Comparison of ENCODE assay signal across 8 mouse cellular contexts in the genomic region with DNA sequence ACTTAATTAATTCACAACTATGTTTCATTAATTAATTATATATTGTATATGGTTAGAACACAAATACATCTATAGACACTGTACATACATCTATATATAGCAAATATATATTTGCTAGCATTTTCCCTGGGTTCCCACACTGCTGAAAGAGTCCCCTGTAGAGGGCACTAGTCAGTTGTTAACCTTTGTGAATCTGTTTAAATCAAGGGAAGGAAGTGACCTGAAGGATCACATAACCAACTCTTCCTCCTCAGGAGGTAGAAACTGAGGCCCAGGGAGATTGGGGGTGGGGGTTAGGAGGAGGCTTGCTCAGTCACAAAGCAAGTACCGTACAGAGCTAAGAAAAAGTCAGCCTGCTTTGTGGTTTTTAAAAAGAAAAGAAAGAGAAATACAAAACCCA.
A peak's percentile ranks its signal among the peaks of the same experiment; 100 is the strongest.
DNase-seq lines count a peak whose midpoint lies in the region; ATAC-seq and TF ChIP-seq lines count a peak whose summit lies in the region.

No protein-coding gene starts in this region.

- no peak for TF ChIP-seq POLR2A in brain, embryonic 14.5 days (IDR thresholded peaks at IDR 0.05; ENCODE audit: borderline replicate concordance, extremely low read depth, insufficient read depth, insufficient read length, poor library complexity, severe bottlenecking)

- peak; percentile 29 for DNase-seq in heart, postnatal 0 days (ENCODE audit: low spot score)
- DNase-seq in brain, embryonic 14.5 days (ENCODE audit: low read depth): peak; percentile 46
- peak; percentile 62 for DNase-seq in kidney, postnatal 0 days (ENCODE audit: low spot score)
- DNase-seq in retina, adult 2 months (ENCODE audit: low read depth, low spot score): peak; percentile 8
- DNase-seq in urinary bladder, postnatal 4 days (ENCODE audit: low spot score in 2 of 2): no peak
- no peak for DNase-seq in urinary bladder, postnatal 25 days (ENCODE audit: low spot score)

- no peaks in the 10 kb centered on the region for H3K27me3 ChIP-seq in heart, postnatal 0 days (ENCODE audit: control insufficient read depth, insufficient read depth, low read length)
- H3K27me3 ChIP-seq in heart, embryonic 12.5 days (replicated peaks): no peaks in the 10 kb centered on the region
- H3K27me3 ChIP-seq in kidney, postnatal 0 days (ENCODE audit: insufficient read depth, low read length): no peaks in the 10 kb centered on the region

- H3K4me1 ChIP-seq in heart, postnatal 0 days (ENCODE audit: control insufficient read depth, insufficient read depth): no peaks in the 10 kb centered on the region
- H3K4me1 ChIP-seq in heart, embryonic 12.5 days (replicated peaks): peaks cover 5% of the 10 kb centered on the region; the same call in 1 of the 2 replicates
- H3K4me1 ChIP-seq in kidney, postnatal 0 days (replicated peaks; ENCODE audit: insufficient read depth, low read length): no peaks in the 10 kb centered on the region

- H3K27ac ChIP-seq in heart, postnatal 0 days (ENCODE audit: low read depth): no peak overlapping the region
- no peak overlapping the region for H3K27ac ChIP-seq in heart, embryonic 12.5 days (ENCODE audit: poor library complexity, severe bottlenecking)
- no peak overlapping the region for H3K27ac ChIP-seq in kidney, postnatal 0 days

- H3K4me2 ChIP-seq in heart, postnatal 0 days (ENCODE audit: low read depth, low read length): no peak overlapping the region
- no peak overlapping the region for H3K4me2 ChIP-seq in heart, embryonic 12.5 days
- H3K4me2 ChIP-seq in kidney, postnatal 0 days (ENCODE audit: low read length): no peak overlapping the region

- H3K36me3 ChIP-seq in heart, postnatal 0 days (replicated peaks; ENCODE audit: control insufficient read depth, insufficient read depth, low read length): no peaks in the 10 kb centered on the region
- no peaks in the 10 kb centered on the region for H3K36me3 ChIP-seq in heart, embryonic 12.5 days
- H3K36me3 ChIP-seq in kidney, postnatal 0 days (ENCODE audit: insufficient read depth, low read length): no peaks in the 10 kb centered on the region

- no peak for ATAC-seq in heart, postnatal 0 days (ENCODE audit: insufficient read depth, low read depth)
- no peak for ATAC-seq in heart, embryonic 12.5 days (ENCODE audit: insufficient number of reproducible peaks, low FRiP score)
- peak; percentile 84 for ATAC-seq in CD4-positive, CD25-positive, alpha-beta regulatory T cell, adult 4 months
- ATAC-seq in kidney, postnatal 0 days (replicated peaks; ENCODE audit: low FRiP score, low read depth): no peak

- TF ChIP-seq CTCF in heart, postnatal 0 days (IDR thresholded peaks at IDR 0.05; ENCODE audit: low read depth): peak; percentile 52
- TF ChIP-seq CTCF in brain, embryonic 14.5 days (IDR thresholded peaks at IDR 0.05; ENCODE audit: borderline replicate concordance, extremely low read depth, insufficient read depth, insufficient read length): peak; percentile 30; the same call in 1 of the 2 replicates
- TF ChIP-seq CTCF in kidney, postnatal 0 days (IDR thresholded peaks at IDR 0.05; ENCODE audit: low read depth): peak; percentile 67

- WGBS in heart, postnatal 0 days: 47% methylated on average over 1 of the region's 1 CpGs
- 44% methylated on average over 1 of the region's 1 CpGs for WGBS in heart, embryonic 12.5 days
- 35% methylated on average over 1 of the region's 1 CpGs for WGBS in kidney, postnatal 0 days

- no peak overlapping the region for H3K9ac ChIP-seq in heart, postnatal 0 days (replicated peaks; ENCODE audit: low read depth, low read length)
- H3K9ac ChIP-seq in heart, embryonic 12.5 days: no peak overlapping the region
- no peak overlapping the region for H3K9ac ChIP-seq in kidney, postnatal 0 days (ENCODE audit: low read depth, low read length)

- H3K4me3 ChIP-seq in heart, postnatal 0 days (ENCODE audit: low read depth, low read length): no peak overlapping the region
- no peak overlapping the region for H3K4me3 ChIP-seq in heart, embryonic 12.5 days
- no peak overlapping the region for H3K4me3 ChIP-seq in kidney, postnatal 0 days (replicated peaks; ENCODE audit: low read depth, low read length)

- H3K9me3 ChIP-seq in heart, postnatal 0 days (replicated peaks; ENCODE audit: control insufficient read depth, low read length): no peaks in the 10 kb centered on the region
- H3K9me3 ChIP-seq in heart, embryonic 12.5 days (replicated peaks): no peaks in the 10 kb centered on the region
- no peaks in the 10 kb centered on the region for H3K9me3 ChIP-seq in kidney, postnatal 0 days (replicated peaks; ENCODE audit: low read length)

- no peak for TF ChIP-seq EP300 in heart, postnatal 0 days (IDR thresholded peaks at IDR 0.05; ENCODE audit: low read depth)

Comparison
In these comparisons a context has a peak if more than half of its experiments do, and no peak if none do; other contexts are left out.
1. DNase-seq: peak in heart, postnatal 0 days (single experiment), brain, embryonic 14.5 days (single experiment), kidney, postnatal 0 days (single experiment) and retina, adult 2 months (single experiment); none in urinary bladder, postnatal 4 days (0 of 2) and urinary bladder, postnatal 25 days (single experiment).
2. Peak in every context shown above with its lines, with median percentiles within 50 percentile points of each other: CTCF ChIP-seq.